Mouse (Mus musculus): ENCODE measurements around the gene Mafk. TPM values are rescaled to one million over a fixed set of nuclear protein-coding genes. Genes with fewer than 3 reads are reported as not detected.

The Mafk gene
- total RNA-seq, 4 experiments from 2014 or later, result 15.2 to 21.2 (median 18.1) TPM

DNA sequence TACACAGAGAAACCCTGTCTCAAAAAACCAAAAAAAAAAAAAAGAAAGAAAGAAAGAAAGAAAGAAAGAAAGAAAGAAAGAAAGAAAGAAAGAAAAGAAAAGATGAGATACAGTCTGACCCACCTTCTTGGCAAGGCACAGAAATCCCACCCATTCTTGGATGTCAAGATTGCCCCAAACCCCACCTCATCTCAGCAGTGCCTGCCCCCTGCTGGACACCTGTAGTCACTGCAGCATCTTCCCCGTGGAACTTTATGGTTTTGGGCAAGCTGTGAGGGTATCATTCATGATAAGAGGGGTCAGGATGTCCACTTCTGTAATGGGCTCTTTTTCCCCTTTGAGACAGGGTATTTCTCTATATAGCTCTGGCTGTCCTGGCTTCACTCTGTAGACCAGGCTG is 26.0 kb downstream of the Mafk start:
- DNase-seq (ENCODE audit: low spot score in 2 of 2), result no peak

DNA sequence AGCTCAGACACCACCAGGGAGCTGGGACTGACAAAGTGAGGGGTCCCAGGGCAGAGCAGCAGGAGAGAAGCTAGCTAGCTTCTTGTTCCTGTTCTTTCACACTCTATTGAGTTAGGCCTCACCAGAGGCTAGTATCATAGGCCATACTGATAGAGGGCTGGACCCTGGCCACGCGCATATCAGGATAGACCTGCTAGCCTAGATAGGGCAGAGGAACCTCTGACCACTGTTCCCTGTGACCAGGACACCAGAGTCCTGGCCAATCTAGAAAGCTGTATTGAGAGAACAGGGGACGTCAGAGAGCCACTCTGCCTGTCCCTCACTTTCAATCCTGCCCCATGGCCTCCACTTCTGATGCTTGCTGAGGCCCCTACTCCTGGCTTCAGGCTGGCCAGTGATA is 26.7 kb downstream of the Mafk start:
- no peak for DNase-seq (ENCODE audit: low spot score in 2 of 2)

DNA sequence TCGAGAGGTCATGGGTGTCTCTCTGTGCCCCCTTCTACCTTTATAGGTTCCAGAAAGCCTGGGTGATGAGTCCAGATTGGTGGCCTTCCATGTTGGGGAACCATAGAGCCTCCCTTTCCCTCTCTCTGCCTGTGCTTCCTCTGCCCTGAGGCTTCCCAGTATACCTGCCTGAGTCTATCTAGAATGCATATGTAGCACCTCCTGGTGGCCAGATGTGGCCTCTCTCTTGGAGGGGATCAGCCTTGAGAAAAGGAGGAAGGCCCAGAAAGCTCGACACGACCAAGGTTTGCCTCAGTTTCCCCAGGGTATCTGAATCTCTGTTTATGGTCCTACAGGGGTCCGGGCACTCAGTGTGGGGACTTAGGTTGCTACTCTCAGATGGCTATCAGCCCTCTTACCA is 27.5 kb downstream of the Mafk start:
- no peak for DNase-seq (ENCODE audit: low spot score in 2 of 2)

DNA sequence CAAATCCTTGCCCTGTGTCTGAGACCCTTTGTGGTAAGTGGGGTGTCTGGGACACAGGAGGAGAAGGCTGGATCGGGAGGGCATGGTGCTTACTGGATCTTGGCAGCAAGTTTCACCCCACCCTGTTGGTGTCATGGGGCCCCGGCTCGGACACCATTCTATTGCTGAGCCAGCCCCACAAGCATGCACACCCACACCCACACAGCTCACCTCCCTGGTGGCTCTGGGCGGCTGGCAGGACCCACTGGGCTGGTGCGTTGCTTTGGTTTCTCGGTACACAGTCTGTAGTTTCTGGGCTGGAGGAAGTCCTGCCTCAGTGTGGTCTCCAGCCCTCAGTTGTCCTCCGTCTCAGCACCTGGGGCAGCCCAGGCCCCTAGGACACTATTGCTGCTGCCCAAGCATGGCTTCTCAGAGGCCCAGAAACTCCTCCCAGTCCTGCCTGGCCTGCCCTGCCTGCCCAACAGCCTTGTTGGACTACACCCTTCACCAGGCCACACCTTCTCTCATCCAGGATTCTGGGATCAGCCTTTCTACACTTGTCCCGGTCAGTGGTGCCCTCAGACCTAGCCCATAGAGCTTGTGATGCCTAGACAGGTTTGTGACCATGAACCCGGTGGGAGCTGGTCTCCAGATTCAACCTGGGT is 28.3 kb downstream of the Mafk start, which contains the start of gene Tmem184a:
Gene Tmem184a (minus strand): TSS at position 380 of the 644 bp plus-strand sequence.
- no peak for DNase-seq (ENCODE audit: low spot score in 2 of 2)

DNA sequence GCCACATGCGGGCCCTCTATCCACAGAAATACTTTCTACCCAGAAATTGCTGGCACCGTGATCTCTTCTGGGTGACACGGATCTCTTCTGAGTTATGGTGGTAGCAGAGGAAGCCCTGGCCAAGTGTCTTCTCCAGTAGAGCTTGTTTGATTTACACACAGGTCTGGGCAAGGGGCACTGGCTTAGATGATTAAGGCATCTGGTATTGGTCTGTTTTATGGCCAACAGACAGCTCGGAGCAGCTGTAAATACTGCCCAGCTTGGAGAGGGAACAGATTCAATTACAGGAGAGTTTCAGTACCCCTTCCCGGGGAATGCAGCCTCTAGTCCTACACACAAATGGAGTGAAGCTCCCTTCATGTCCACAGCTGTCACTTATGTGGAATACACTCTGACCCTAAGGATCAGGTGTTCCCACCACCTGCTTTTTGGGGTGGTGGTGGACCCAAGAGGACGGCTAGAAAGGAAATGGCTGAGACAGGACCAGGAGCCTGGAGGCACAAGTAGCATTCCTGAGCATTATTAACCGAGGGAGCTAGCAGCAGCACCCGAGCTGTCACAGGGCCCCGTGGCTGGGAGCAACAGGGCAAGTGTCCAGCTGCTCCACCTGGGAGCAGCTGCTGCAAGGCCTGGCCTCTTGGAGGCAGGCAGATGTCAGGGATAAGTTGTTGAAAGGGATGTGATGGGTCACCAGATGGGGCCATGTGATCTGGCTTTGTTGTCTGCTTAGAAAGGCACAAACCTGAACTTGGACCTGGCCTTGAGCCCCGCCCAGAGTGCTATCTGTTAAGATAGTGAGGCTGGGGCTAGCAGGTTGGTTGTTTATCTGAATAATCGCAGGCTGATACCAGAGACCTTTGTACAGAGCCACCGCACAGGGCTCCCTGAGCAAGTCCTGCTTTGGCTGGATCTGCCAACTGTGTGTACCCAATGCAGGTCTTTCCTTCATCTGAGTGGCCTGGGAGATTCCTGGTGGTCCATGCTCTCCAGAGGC is 30.4 kb downstream of the Mafk start:
- DNase-seq (ENCODE audit: low spot score in 2 of 2), result no peak

DNA sequence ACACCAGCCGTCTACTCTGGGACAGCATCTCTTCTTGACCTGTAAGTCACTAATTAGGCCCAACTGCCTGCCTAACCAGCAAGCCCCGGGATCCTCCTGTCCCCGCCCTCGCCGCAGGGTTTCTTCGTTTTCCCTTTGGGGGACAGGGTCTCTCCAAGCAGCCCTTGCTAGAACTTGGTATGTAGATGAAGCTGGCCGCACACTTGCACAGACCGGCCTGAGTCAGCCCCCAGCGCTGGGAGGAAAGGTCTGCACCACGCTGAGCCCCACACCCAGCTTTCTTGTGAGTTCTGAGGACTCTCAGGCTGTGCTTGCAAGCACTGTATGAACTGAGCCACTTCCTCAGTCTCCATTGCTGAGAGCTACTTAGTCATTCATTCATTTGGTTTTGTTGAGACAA is 33.2 kb downstream of the Mafk start:
- no peak for DNase-seq (ENCODE audit: low spot score in 2 of 2)

DNA sequence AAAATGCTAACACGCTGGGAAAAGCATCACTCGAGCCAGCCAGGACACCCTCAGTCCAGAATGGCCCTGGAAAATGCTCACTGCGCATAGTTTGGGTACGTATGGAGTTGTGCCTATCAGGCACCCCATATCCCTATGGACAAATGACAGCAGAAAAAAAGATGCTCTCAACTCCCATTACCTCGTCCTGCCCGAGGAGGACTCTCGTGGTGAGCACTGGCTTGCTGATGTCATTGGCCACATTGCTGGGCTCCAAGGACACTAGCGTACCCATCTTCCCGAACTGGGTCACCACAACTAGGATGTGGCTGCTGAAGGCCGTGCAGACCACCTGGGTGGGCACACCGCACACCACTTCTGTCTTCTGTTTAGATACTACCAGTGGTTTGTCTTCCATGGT is 34.6 kb downstream of the Mafk start:
- DNase-seq (ENCODE audit: low spot score in 2 of 2), result no peak

DNA sequence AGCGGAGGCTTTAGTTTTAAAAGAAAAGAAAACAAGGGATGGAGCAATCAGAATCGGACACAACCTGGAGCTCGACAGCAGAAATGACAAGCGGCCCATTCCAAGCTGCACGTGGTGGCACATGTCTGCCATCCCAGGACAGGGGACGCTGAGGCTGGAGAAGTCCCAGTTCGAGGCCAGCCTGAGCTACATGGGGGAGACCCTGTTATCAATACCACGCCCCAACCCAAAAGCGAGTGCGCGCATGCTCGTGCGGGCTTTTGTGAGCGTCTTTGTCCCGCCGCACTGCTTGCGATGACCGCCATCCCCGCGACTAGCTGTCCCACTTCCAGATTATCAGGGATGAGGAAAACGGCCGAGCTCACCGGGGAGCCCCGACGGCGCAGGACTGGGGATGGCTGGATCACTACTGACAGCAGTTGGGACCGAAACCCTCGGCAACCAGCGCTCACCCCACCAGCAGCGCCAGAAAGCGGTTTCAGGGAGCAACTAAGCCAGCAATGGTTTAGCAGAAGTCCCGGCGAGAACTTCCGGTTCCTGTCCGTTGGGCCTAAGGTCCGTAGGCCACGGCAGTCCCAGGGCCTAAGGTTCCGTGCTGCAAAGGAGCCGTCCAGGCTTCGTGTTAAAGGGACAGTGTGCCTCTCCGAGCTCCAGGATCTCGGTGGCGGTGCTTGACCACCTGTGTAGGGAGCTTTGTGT is 35.2 kb downstream of the Mafk start, which contains the start of the genes Gm26938 and Psmg3:
Gene Gm26938 (minus strand): TSS at position 51 of the 699 bp plus-strand sequence.
Gene Psmg3 (minus strand): TSS at position 529 of the 699 bp plus-strand sequence.
- DNase-seq (ENCODE audit: low spot score in 2 of 2), result peak; percentile 78 to 83

DNA sequence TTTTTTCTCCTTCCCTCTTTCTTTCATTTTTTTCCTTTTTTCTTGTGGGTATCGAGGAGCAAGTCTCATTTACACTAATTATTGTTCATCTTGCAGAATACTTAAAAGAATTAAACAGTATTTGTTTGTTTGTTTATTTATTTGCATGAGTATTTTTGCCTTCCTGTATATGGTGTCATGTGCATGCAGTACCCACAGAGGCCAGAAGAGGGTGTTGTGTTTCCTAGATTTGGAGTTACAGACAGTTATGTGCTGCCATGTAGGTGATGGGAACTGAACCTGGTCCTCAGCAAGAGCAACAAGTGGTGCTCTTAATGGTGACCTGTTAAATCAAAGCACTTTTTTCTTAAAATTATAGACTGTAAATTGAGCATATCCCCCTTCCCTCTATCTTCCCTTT is 36.3 kb downstream of the Mafk start:
- no peak for DNase-seq (ENCODE audit: low spot score in 2 of 2)

DNA sequence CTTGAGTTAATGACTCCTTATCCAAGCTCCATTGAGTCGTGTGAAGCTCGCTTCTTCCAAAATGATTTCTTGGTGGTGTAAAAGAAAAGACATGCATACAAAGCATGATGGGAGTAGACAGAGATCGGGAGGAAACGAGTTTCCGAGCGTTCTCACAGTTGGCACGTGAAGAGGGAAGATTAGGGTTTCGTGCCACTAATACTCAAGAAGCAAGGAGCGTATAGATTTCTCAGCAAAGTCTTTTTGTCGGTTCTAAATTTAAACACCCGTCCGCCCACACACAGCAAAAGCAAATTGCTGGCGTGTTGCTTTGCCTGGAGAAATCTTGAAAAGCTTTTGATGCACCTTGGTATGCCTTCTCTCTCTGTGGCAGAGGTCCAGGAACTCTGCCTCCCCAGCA is 38.1 kb downstream of the Mafk start:
- DNase-seq (ENCODE audit: low spot score in 2 of 2), result no peak

DNA sequence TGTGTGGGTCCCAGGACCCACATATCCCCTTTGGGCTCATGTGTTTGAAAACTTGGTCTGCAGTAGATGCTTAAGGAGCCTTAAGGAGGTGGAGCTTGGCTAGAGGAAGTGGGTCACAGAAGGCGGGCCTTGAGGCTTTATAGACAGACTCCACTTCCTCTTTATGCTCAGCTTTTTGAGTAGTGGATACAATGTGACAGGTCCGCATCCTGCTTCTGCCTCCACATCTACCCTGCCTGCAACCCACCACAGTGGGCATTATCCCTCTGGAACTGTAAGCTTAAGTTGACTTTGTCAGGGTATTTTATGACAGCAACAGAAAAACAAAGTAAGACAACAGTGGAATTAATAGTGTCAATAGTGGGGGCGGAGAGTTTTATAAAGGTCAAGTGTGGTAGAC is 39.4 kb downstream of the Mafk start:
- no peak for DNase-seq (ENCODE audit: low spot score in 2 of 2)

DNA sequence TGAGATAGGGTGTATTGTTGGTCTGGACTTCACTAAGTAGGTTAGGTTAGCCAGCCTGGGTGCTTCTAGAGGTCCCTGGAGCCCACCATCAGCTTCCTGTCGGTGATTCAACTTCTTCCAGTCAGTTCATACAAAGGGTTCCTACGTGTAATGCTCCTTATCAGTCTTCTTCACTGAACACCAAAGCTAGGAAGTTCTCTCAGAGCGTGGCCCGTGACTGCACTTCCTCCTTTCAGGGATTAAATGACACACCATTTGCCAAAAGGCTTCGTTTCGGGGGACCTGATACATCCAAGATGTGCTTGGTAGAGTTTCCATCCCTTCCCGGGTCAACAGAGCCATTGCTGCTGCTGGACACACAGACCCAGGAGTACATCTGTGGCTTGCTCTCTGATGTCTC is 40.8 kb downstream of the Mafk start:
- no peak for DNase-seq (ENCODE audit: low spot score in 2 of 2)

DNA sequence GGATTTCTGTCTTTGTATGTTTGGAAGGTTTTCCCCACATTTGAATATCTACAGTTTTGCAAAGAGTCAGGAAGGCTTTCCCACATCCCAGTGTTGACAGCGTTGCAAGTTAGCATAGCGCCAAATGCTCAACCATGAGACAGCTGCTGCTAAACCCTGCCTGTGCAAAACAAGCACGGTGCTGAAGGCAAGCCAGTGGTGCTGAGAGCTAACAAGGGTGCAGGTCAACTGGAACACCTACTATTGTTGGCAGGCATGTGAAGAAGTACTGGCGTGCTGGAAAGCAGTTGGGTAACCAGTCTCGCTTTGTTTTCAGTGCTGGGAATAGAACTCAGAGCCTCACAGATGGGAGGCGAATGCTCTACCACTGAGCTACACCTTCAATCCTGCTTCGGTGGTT is 44.4 kb downstream of the Mafk start:
- no peak for DNase-seq (ENCODE audit: low spot score in 2 of 2)

DNA sequence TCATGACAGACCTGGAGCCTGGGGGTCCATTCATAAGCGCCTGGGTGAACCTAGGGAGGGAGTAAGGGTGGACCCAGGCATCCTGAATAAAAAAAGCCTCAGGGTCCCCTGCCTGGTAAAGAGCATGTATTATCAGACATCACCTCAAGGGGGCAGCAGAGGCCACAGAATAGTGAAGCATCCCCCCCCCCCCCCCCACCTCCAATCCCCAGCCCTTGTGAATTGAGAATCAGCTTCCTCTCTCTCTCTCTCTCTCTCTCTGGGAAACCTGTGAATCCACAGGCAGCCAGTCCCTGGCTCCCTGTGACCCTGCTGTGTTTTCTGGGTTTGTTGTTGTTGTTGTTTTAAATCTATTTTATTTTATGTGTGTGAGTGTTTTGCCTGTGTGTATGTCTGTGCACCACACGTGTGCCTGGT is 47.2 kb downstream of the Mafk start:
- no peak for DNase-seq (ENCODE audit: low spot score in 2 of 2)

DNA sequence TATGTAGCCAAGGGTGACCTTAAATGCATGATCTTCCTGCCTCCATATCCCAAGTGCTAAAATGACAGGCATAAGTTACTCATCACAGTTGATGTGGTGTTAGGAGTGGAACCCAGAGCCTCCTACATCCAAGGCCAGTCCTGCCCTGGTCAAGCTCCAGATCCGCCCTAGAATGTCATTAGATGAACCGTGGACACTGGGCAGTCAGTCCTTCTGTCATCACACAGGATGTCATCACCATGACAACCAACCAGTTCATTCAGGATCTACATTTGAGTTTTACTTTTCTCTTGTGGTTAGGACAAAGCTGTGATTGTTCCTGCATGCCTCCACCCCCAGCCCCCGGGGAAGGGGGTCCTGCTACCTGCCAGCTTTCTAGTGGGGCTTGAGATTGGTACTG is 47.8 kb downstream of the Mafk start:
- DNase-seq (ENCODE audit: low spot score in 2 of 2), result no peak

DNA sequence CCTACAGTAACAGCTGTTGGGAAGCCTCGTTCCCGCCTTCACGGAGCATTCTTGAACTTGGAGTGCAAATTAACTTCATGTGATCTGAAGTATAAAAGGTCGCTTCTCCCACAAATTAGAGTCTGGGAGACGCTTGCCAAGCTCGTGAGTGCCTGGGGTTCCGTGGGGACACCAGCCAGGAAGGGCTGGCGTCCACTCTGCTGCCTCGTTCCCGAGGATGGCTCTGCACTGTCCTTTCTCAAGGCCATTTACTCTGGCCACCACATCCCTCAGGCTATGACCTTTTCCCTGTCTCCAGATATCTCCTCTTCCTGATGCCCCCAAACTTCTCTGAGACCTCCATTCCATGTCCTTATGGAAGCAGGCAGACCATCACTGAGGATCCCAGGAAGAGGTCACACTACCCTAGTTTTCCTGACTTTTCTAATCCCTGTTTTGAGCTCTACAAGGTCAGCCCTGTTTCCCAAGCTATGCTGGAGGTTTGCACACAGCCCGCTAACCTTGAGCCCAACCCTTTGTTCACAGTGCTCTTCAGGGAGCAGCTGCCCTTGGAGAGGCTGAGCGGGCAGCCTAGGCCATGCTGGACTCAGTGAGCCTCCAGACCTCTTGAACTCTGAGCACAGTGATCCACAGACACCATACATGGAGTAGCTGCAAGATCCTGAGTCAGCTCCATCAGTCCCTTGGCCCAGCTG is 58.5 kb downstream of the Mafk start:
- DNase-seq (ENCODE audit: low spot score in 2 of 2), result no peak

Small RNA genes within 50 kb of the gene (microRNA-seq; reads per million reads assigned to microRNA genes)
- not detected for gene Mir7037

Other genes with a start within 250 kb of the Mafk start
- not detected for gene Uncx, start 248.0 kb upstream of the Mafk start, total RNA-seq (2022)
- under 1 TPM; 0.24 to 0.74 (median 0.37) TPM for gene Micall2, start 55.2 kb upstream of the Mafk start, total RNA-seq (2022)
- 10 to 100 TPM; 29.3 to 37.0 (median 32.3) TPM for gene Ints1, start 15.8 kb upstream of the Mafk start, total RNA-seq (2022)
- gene Tmem184a, start 28.4 kb downstream of the Mafk start, total RNA-seq (2022), result 1 to 10 TPM in 2 of 4 experiments, under 1 TPM in 2; 0.41 to 1.4 (median 0.88) TPM
- not detected for gene Gm26938, start 34.9 kb downstream of the Mafk start, total RNA-seq (2022)
- gene Psmg3, start 35.4 kb downstream of the Mafk start, total RNA-seq (2022), result 10 to 100 TPM in 1 of 4 experiments, 1 to 10 TPM in 3; 7.8 to 10.4 (median 8.8) TPM
- gene Elfn1, start 116.4 kb downstream of the Mafk start, total RNA-seq (2022), result not detected